Mouse (Mus musculus) liver, embryonic 14.5 days (tissue): ENCODE data around the gene Gm10974. TPM values are rescaled to one million over a fixed set of nuclear protein-coding genes. Genes with fewer than 3 reads are reported as not detected.

ENCODE experiments used
- ATAC-seq: fragments of 200-750 bp; cut with Nextera tagmentation; 2 replicates; pipeline ENCODE4 v1.8.0; 2017; ENCODE audit warnings: moderate number of reproducible peaks, mild to moderate bottlenecking, moderate library complexity; ENCODE audit not compliant: insufficient read depth
- DNase-seq, 3 experiments: peaks; one replicate each; pipeline ENCODE4 v3.0.0-alpha.2; 2012 to 2013; ENCODE audit warnings: low read depth in 3 of 3, low spot score in 3 of 3
- H3K27ac ChIP-seq: fragments of 300-500 bp; sonication (generic); 2 replicates; pipeline ENCODE4 v1.5.1; 2014; ENCODE audit warnings: moderate library complexity, mild to moderate bottlenecking, control low read depth, inconsistent platforms
- H3K27me3 ChIP-seq: fragments of 300-500 bp; sonication (generic); 2 replicates; pipeline ENCODE4 v1.6.1; 2014; ENCODE audit warnings: mild to moderate bottlenecking, low read length, moderate library complexity; ENCODE audit not compliant: control insufficient read depth, insufficient read depth
- H3K36me3 ChIP-seq: fragments of 300-500 bp; sonication (generic); replicated peaks from 2 replicates; pipeline ENCODE4 v1.6.1; 2014; ENCODE audit warnings: low read depth; ENCODE audit not compliant: control insufficient read depth, insufficient read depth
- H3K4me1 ChIP-seq, 2 experiments: fragments of 200-500 bp in 1 of 2; fragments of 300-500 bp in 1 of 2; sonication (generic) in 1 of 2; replicated peaks; 2 replicates each; pipeline ENCODE4 v1.6.1; 2012 to 2014; ENCODE audit warnings: antibody characterized with exemption in 1 of 2, inconsistent platforms in 1 of 2, low read length in 1 of 2; ENCODE audit not compliant: control insufficient read depth in 2 of 2, insufficient read depth in 2 of 2
- H3K4me2 ChIP-seq: fragments of 300-500 bp; sonication (generic); 2 replicates; pipeline ENCODE4 v1.6.1; 2014; ENCODE audit warnings: low read depth, mild to moderate bottlenecking, control low read depth, moderate library complexity
- H3K4me3 ChIP-seq, 2 experiments: fragments of 200-500 bp in 1 of 2; fragments of 300-500 bp in 1 of 2; sonication (generic) in 1 of 2; 2 replicates each; pipeline ENCODE4 v1.5.1; 2012 to 2014; ENCODE audit warnings: low read depth in 2 of 2, low read length in 2 of 2, mild to moderate bottlenecking in 2 of 2, control low read depth in 1 of 2, inconsistent platforms in 1 of 2, moderate library complexity in 1 of 2; ENCODE audit not compliant: insufficient read depth in 1 of 2
- H3K9ac ChIP-seq: fragments of 300-500 bp; sonication (generic); replicated peaks from 2 replicates; pipeline ENCODE4 v1.6.1; 2014; ENCODE audit warnings: mild to moderate bottlenecking, control low read depth, moderate library complexity
- H3K9me3 ChIP-seq: fragments of 300-500 bp; sonication (generic); 2 replicates; pipeline ENCODE4 v1.6.1; 2016; ENCODE audit warnings: low read length, mixed read lengths; ENCODE audit not compliant: control insufficient read depth
- CTCF ChIP-seq: IDR thresholded peaks from 2 replicates; pipeline ENCODE4 v1.5.1; 2016; ENCODE audit warnings: antibody characterized with exemption, low read depth, control low read depth
- EP300 ChIP-seq: IDR thresholded peaks from 2 replicates; pipeline ENCODE4 v1.6.1; 2016; ENCODE audit warnings: antibody characterized with exemption, low read depth
- whole genome bisulfite sequencing: fragments of 180-500 bp; shearing (Covaris S2); extraction: QIAGEN DNeasy Blood & Tissue Kit; methylation state at CpG from one replicate; pipeline ENCODE4 v1.1.7; 2014; ENCODE audit not compliant: insufficient replicate concordance; 5-methylcytosine and 5-hydroxymethylcytosine counted together
- polyA plus RNA-seq, 2 experiments: library from polyadenylated mRNA; depleted of rRNA in 1 of 2; stranded (reverse) in 1 of 2; unstranded in 1 of 2; fragments of >200 nt; fragmentation: Nextera tagmentation in 1 of 2; extraction: Ambion mirVana in 1 of 2; gene quantifications; 2 replicates each; pipeline versions ENCODE4 v1.2.1 to v1.2.3; 2012 to 2014

The Gm10974 gene
- polyA plus RNA-seq, 2 experiments, result not detected

GRCm38 (mm10) chr7:66402876-66403275 lies 37.2 kb downstream of the Gm10974 start:
- no peaks in the 10 kb centered on the region for H3K36me3 ChIP-seq
- DNase-seq, result no peak
- H3K9ac ChIP-seq, result no peak overlapping the region
- no peak overlapping the region for H3K27ac ChIP-seq
- no peak overlapping the region for H3K4me2 ChIP-seq
- H3K27me3 ChIP-seq, result no peaks in the 10 kb centered on the region
- WGBS, result 69% methylated on average over 5 of the region's 5 CpGs
- no peaks in the 10 kb centered on the region for H3K9me3 ChIP-seq
- no peak overlapping the region for H3K4me3 ChIP-seq
- no peak for ATAC-seq
- TF ChIP-seq CTCF (no peak), EP300 (no peak)
- peaks cover 0 to 5% of the 10 kb centered on the region in 2 experiments; a peak in 2 of 4 replicates for H3K4me1 ChIP-seq

DNA sequence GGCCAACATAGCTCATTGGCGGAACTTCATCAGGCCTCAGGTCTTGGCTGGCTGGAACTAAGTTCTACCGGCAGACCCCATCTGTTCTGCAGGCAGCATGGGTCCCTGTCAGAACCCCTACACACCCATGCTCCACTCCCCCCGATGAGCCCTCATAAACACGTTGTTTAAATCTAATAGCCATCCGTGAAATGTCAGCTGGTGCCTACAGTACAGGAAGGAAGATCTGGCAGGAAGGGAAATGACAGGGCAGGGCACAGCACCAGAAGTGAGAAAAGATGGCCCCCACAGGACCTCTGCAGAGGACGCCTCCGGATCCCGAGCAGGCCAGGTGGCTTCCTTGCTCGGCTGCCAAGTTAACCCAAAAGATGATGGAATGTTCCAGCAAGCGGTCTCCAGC lies 38.4 kb downstream of the Gm10974 start:
- H3K4me2 ChIP-seq, result no peak overlapping the region
- WGBS, result 32% methylated on average over 10 of the region's 10 CpGs
- H3K27me3 ChIP-seq, result no peaks in the 10 kb centered on the region
- H3K4me3 ChIP-seq, result no peak overlapping the region
- ATAC-seq, result no peak
- H3K27ac ChIP-seq, result no peak overlapping the region
- DNase-seq, result no peak
- peaks cover 0 to 5% of the 10 kb centered on the region in 2 experiments; a peak in 2 of 4 replicates for H3K4me1 ChIP-seq
- TF ChIP-seq EP300 (no peak), CTCF (no peak)
- no peak overlapping the region for H3K9ac ChIP-seq
- H3K36me3 ChIP-seq, result no peaks in the 10 kb centered on the region
- H3K9me3 ChIP-seq, result no peaks in the 10 kb centered on the region

DNA sequence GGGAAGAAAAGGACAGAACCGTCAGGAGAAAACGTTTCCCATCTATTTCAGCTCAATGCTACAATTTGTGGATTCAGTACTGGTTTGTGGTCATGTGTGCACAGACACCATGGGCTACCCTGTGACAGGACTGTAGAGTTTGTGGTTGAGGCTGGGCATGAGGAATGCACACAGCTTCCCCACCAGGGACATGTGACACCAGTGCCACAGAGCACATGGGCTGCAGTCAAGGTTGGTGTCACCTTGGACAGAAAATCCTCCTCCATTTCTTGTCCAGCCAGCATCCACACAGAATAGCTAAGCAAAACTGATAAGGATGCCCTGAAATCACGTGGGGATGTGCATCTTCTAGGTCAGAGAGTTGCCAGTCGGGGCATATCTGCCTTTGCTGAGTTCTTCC lies 39.1 kb downstream of the Gm10974 start:
- ATAC-seq, result no peak
- H3K27me3 ChIP-seq, result no peaks in the 10 kb centered on the region
- WGBS, result 35% methylated on average over 4 of the region's 4 CpGs
- no peak for DNase-seq
- H3K36me3 ChIP-seq, result no peaks in the 10 kb centered on the region
- no peak overlapping the region for H3K9ac ChIP-seq
- no peak overlapping the region for H3K4me3 ChIP-seq
- no peak overlapping the region for H3K4me2 ChIP-seq
- no peak for TF ChIP-seq EP300
- no peak for TF ChIP-seq CTCF
- peaks cover 0 to 5% of the 10 kb centered on the region in 2 experiments; a peak in 2 of 4 replicates for H3K4me1 ChIP-seq
- no peak overlapping the region for H3K27ac ChIP-seq
- H3K9me3 ChIP-seq, result no peaks in the 10 kb centered on the region

GRCm38 (mm10) chr7:66405541-66405940 lies 39.8 kb downstream of the Gm10974 start:
- H3K9ac ChIP-seq, result no peak overlapping the region
- no peaks in the 10 kb centered on the region for H3K36me3 ChIP-seq
- H3K4me1 ChIP-seq, result peaks cover 0 to 5% of the 10 kb centered on the region in 2 experiments; a peak in 2 of 4 replicates
- H3K4me3 ChIP-seq, result no peak overlapping the region
- ATAC-seq (no peak), DNase-seq (no peak)
- no peak overlapping the region for H3K4me2 ChIP-seq
- TF ChIP-seq CTCF, result no peak
- no peak for TF ChIP-seq EP300
- no peaks in the 10 kb centered on the region for H3K9me3 ChIP-seq
- no peak overlapping the region for H3K27ac ChIP-seq
- H3K27me3 ChIP-seq, result no peaks in the 10 kb centered on the region
- WGBS, result 40% methylated on average over 11 of the region's 11 CpGs

DNA sequence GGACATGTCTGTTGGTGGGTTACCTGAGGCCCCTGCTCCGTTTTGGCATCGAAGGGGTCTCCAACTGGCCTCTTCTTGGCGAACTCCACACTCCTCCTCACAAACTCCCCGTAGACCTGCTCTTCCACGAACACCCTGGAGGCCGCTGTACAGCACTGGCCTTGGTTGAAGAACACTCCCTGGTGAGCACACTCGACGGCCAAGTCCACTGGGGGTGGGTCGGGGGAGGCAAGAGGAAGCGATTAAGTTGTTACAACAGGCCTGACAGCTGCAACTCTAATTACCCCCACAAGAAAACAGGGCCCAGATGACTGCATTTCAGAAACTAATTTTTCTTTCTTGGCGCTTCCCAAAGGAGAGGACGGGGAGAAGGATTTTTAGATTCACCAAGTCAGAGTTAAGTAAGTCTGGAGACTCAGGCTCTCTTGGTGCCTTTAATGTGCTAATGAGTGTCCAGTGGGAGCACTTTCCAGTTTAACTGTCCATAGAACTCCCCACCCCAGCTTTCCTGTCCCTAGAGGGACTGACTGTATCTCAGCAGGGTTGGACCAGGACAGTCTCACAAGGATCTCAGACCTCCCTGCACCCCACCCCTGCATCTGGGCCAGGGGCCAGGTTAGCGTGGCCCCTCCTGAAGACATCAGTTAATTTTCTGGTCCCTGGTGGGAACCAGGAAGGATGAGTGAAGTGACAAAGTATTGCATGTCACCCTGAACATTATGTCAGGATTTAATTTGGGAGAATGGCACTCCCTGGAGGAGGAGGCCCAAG lies 40.4 kb downstream of the Gm10974 start:
- peaks cover 0 to 5% of the 10 kb centered on the region in 2 experiments; a peak in 2 of 4 replicates for H3K4me1 ChIP-seq
- ATAC-seq (no peak), DNase-seq (no peak)
- TF ChIP-seq EP300, result no peak
- TF ChIP-seq CTCF, result no peak
- H3K36me3 ChIP-seq, result no peaks in the 10 kb centered on the region
- H3K27me3 ChIP-seq, result no peaks in the 10 kb centered on the region
- WGBS, result 48% methylated on average over 13 of the region's 13 CpGs
- no peak overlapping the region for H3K4me3 ChIP-seq
- no peak overlapping the region for H3K4me2 ChIP-seq
- no peaks in the 10 kb centered on the region for H3K9me3 ChIP-seq
- no peak overlapping the region for H3K9ac ChIP-seq
- H3K27ac ChIP-seq, result no peak overlapping the region
